Mouse (Mus musculus): ENCODE measurements around the gene Cacna1d.
A peak's percentile ranks its signal among the peaks of the same experiment; 100 is the strongest.

The Cacna1d gene

DNA sequence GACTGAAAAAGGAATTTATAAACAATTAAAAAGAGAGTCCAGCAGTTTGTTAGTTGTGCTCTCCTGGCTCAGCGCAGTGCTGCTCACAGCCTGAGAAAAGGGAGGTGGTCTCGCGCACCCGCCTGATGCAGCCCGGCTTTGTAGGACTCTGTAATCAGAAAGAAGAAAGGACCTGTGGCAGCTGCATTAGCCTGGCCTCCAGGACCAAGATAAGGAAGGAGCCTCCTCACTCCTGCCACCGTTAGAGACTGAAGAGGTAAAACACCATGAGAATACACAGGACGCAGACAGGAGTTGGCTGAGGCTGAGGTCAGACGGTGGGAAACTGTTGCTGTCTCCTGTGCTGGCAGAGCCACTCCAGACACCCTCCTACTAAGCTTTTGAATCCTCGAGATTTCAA, at the start of gene Cacna1d:
Gene Cacna1d, minus strand, starts transcription at position 114 of the 400 bp plus-strand sequence.
- no peak for DNase-seq (ENCODE audit: low spot score in 2 of 2)

DNA sequence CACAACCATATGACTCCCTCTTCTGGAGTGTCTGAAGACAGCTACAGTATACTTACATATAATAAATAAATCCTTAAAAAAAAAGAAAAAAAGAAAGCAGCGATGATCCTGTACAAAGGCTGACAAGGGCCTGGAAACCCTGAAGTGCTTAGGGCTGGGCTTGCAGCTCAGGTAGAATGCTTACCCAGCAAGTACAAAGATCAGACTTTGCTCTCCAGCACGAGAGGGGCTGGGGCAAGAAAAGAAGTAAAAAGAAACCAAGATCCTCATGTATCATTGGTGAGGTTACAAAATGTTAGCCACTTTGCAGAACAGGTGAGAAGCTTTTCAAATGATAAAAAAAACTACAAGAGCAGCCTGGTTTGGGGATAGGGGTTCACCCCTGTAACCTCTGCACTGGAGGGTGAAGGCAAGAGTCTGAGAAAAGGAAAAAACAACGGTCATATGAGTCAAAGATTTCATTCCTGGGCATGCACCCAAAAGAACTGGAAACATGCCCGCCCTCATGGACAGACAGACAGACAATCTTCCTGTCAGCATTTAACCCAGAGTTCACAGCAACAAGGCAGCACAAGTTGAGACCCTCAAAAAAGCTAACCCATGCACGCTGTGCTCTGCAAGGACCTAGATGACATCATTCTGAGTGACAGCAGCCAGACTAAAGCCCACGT, 42.7 kb upstream of the Cacna1d start:
- DNase-seq (ENCODE audit: low spot score in 2 of 2) = no peak

DNA sequence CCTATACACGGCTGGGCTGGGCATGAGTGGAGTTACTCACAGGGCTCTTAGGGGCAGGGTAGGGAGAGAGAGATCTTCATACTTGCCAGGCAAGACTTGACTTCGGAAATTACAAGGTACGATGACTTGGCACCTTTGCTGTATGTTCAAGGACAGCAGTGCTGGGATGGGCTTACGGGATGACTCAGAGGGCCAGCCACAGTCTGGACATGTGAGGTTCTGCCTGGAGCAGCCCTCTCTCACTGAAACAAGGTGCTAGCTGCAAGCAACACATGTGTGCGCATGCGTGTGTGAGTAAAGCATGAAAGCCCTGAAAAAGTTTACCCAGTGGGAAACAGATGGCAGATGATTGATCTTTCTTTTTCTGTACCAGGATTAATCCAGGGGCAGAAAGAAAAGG, 40.6 kb upstream of the Cacna1d start:
- DNase-seq (ENCODE audit: low spot score in 2 of 2) = no peak

DNA sequence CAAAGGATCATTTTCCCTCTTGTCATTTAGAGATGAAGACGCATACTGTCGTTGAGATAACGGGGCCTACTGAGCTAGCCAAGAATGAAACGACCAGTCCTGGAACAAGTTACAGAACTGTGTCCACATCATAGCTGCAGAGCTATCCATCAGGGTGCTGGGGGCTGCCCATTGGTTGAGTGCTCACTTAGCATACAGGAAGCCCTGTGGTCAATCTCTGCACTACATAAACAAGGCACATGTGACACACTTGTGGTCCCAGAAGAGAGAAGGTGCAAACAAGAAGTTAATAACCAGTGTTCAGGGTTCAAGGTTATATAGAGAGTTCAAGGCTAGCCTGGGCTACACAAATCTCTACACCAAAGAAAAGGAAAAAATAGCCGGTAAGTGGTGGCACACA, 40.2 kb upstream of the Cacna1d start:
- DNase-seq (ENCODE audit: low spot score in 2 of 2) = no peak

DNA sequence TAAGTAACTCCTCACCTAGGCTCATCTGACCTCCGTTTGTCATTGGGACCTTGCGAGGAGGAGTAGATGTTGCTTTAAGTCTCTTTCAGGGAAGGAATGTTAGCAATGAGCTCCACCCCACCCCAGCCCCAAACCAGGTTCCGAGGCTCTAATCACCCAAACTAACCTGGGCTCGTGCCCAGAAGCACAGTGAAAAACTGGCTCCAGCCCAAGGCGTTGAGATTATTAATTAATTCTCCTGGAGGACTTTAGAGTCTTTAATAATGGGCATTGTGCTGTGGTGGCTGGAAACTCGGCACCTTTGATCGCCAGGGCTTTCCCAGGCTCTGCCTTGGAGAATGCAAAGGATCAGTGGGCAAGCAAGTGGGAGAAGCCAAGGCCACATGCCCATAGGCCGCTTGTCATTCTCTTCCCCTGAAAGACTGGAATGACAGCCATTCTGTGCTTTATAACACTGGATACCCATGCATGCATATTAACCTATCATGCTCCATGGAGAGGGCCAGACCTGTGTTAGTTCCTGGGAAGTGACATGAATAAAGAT, 39.5 kb upstream of the Cacna1d start:
- DNase-seq (ENCODE audit: low spot score in 2 of 2) = no peak

DNA sequence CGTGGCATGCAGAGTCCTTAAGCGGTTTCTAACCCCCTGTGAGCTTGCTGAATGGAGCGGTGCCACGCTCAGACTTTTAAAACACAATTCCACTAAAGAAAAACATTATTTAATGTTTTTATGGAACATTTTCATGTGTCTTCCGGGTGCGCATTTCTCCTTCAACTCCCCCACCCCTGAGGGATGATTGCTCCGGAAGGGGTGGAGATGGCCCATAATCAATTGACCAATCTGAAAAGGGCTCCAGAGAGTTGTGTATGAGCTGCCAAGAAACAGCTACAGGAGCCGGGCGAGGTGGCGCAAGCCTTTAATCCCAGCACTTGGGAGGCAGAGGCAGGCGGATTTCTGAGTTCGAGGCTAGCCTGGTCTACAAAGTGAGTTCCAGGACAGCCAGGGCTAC, 38.2 kb upstream of the Cacna1d start:
- no peak for DNase-seq (ENCODE audit: low spot score in 2 of 2)

DNA sequence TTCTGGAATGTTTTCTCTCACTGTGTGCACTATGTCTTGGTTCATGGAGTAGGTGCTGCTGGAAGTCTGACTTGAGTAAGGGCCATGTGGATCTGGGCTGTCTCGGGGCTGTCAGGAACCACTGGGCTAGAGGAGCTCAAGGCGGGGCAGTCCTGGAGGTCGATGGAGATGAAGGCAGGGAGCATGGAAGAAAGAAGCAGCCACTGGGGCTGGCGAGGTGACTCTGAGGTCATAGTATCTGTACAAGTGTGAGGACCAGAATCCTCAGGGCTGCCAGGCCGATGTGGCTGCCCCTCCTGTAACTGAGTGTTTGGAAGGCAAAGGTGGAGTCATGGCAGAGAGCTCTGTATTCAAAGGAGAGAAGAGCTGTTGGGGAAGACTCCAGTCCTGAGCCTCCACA, 37.7 kb upstream of the Cacna1d start:
- no peak for DNase-seq (ENCODE audit: low spot score in 2 of 2)

DNA sequence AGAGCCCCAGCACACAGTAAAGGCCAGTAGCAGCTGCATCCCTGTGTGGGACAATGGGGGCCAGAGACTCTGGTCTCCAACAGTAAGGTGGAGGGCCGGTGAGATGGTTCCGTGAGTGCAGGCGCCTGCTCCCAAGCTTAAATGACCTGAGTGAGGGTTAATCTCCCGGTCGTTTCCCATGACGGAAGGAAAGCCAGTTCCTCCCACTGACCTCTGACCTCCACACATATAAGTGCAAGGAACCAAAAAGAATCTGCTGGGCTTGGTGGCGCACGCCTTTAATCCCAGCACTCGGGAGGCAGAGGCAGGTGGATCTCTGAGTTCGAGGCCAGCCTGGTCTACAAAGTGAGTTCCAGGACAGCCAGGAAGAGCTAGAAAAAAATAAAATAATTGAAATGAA, 37.1 kb upstream of the Cacna1d start:
- no peak for DNase-seq (ENCODE audit: low spot score in 2 of 2)

DNA sequence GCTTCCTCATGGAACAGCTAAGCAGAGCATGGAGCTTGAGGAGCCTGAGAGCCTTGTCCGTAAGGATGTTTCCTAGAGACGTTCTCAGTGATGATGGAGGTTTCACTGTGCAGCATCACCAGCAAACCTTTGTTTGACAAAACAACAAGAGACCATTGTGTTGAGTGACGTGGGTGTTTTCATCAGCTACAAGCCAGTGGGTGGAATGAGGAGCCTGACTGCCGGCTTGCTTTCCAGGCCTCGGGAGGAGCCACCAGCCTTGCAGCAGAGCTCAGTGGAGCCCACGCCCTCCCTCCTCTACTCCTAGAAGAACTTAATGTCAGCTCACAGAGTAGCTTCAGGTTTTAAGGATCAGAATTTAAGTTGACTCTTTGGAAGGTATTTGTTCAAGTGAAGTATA, 32.1 kb upstream of the Cacna1d start:
- DNase-seq (ENCODE audit: low spot score in 2 of 2) = no peak

DNA sequence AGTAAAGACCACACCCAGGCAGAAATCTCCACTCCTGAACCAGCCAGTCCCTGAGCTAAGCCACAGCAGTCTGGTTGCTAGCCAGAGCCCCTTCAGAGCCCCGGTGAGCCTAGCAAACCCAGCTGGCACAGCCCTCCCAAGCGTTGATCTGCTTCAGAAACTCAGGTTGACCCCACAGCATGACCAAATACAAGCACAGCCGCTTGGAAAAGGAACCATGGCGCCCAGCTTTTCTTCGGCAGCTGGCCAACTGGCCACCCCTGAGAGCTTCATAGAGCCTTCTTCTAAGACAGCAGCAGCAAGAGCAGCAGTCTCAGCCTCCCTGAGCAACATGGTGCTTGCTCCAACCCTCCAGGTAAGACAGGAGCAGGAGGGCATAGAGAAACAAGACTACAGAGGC, 28.1 kb upstream of the Cacna1d start:
- DNase-seq (ENCODE audit: low spot score in 2 of 2) = no peak

DNA sequence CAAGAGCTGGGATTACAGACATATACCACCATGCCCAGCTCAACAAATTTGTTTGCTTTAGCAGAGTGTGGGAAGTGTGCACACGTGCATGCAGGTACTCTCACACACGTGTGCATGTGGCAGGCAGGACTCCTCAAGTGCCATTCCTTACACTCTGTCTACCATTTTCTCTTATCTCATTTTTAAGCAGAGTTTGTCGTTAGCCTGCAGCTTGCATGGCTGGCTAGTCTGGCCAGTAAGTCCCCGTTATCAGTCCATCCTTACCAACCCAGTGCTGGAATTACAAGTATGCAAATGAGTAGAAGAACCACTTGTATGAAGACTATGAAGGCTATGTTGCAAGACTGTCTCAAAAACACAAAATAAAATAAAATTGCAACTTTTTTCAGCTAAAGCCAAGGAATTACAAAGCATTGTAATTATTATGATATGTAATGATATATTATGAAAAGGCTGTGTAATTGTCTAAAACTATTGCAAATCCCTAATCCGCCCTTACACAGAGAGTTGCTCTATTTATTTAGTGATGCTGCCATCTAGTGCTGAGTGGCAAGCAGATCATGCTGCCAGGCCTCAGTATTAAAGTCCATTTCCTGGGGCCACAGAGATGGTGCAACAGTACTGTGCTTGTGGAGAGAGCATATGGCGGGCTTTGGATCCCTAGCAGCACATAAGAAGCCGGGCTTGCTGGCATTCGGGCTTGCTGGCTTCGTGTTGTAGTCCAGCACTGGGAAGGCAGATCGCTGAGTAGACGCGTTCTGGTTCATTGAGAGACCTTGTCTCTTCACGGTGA, 24.9 kb upstream of the Cacna1d start:
- DNase-seq (ENCODE audit: low spot score in 2 of 2) = no peak

DNA sequence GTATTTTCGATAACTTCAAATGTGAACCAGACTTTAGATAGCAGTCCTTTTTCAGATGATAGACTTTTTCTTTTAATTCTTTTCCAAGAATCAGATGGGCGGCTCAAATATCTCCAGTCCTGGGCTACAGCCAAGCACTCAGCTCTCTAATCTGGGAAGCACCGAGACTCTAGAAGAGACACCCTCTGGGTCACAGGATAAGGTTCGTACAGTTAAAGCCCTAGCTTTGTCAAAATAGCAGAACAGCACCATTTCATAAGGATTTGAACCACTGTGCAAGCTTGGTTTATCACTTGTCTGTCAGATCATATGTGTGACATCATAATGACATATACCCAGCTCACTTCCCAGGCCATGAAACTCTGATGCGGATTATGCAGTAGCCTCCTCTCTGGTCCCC, 21.6 kb upstream of the Cacna1d start:
- no peak for DNase-seq (ENCODE audit: low spot score in 2 of 2)

DNA sequence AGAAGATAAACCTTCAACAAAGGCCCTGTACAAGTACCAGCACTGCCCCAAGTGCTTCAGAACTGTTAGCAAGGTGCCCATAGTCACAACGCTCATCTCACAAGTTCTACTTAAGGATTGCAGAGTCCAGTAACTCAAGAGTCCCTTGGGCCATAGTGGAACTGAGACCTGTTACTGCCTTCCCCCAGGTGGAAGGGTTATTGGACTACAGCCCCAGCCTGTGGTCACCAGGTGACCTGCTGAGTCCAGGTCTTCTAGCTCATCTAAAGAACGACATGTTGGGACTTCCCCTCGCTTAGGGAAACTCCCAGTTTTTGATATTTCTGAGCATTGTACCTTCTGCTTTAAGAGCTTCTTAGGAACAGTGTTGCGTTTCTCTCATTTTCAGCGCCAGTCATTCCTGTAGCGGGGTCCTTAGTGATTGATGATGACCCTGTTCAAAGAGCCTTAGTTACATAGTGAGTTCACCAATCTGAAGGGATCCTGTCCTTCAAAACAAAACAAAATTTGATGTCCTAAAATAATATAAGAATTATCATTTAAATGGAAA, 19.0 kb upstream of the Cacna1d start:
- DNase-seq (ENCODE audit: low spot score in 2 of 2) = no peak

DNA sequence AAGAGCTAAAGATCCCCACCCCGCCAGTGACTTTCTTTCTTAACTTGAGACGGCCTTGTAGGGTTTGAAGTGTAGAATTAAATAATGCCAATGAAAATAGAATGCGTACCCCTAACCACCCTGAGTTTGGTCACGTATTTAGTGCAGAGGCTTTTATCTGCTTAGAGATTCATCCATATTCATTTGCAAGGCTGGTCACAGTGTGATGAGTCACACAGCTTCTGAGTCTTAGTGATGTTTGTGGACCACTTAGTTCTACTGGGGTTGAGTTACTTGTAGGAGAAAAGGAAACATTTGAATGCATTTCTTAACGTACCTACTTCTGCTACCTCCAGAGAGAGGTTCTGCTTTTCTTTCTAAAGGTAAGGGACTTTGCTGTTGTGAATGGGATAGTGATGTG, 13.7 kb upstream of the Cacna1d start:
- no peak for DNase-seq (ENCODE audit: low spot score in 2 of 2)

DNA sequence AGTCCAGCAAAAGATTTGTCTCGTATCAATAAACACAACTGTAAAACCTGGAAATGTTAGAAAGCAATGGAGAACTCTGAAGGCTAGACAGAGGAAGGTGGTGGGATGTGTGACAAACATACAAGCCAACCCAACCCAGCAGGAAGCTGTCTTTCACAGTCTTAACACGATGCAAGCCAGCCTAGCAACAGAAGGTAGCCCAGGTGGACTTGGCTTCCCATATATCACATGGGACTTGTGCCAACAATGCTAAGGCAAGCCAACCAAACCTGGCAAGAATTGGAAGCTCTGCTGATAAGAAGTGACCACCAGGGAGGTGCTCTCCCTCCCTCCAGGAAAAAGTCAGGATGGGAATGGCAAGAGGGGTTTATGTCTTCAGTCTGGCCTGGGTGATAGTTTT, 6.9 kb upstream of the Cacna1d start:
- no peak for DNase-seq (ENCODE audit: low spot score in 2 of 2)

DNA sequence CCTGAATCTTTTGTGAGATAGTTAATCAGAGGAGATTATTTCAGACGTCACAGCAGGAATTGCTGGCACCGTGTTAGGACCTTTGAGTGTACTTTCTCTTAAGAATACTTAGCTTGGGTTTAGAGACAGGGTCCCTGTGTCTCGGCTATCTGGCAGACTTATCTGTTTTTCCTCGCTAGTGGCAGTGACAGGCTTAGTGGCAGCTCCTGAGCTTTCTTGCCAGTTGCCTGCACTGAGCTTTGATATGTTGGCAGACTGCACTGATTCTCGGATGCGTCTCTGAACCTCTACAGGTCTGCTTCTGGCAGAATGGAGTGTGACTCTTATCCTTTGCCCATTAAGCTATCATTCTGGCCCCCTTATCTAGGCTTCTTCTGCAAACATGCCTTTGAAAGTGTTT, 3.7 kb upstream of the Cacna1d start:
- no peak for DNase-seq (ENCODE audit: low spot score in 2 of 2)

DNA sequence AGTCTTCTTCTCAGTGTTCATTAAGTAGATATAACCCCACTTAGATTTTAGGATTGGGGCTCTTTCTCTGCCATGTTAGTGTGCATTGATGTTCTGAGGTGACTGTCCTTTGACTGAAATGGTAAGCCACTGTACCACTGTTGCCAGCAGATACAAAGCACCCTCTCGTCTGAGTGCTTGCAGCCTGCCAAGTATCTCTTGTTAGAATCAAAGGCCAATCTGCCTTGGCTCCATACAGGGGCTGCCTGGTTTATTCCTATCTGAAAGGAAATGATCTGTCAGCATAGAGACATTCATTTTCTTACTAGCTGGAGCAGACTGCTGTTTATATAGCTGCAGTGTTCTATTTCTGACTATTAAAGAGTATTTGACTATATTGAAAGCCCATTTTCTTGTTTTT, 2.0 kb upstream of the Cacna1d start:
- no peak for DNase-seq (ENCODE audit: low spot score in 2 of 2)

DNA sequence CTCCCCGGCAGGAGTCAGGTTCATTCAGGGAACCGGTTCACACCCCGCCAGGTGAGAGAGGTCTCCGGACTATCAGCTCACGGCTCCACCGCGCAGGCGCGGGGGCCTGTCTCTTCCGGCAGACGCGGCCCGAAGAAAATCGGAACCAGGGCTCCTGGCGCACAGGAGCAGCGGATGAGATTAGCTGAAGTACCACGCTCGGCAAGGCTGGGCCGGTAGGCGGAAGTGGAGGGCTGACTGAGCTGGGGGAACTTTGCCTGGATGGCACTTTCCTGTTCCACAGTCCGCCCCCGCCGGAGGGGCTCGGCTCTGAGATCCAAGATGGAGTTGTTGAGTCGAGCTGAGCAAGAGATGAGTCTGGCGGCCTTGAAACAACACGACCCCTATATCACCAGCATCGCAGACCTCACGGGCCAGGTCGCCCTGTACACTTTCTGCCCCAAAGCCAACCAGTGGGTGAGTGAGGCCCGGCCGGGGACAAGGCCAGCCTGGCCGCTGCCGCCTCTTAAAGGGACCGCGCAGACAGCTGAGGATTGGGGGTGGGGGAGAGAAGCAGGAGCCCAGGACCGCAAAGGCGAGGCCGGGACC, 11.8 kb downstream of the Cacna1d start, which contains the start of gene Dcp1a:
Gene Dcp1a, plus strand, starts transcription at position 175 of the 588 bp plus-strand sequence.
- peak; percentile 94 for DNase-seq (ENCODE audit: low spot score in 2 of 2)

DNA sequence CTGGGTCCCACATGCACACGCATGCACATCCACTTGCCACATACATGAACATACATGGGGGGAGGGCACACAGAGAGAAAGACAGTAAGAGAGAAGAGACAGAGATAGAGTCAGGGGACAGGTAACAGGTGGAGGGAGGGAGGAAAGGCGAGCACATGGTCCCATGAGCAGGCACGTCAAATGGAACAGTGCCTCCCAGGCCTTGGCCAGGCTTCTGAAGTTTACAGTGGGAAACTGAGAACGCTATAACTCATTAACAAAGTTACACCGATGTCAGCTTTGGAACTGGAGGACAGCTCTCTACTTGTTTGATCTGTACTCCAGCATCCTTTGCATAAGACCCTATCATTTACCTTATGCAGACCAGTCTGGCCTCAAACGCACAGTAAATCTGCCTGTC, 16.8 kb downstream of the Cacna1d start:
- no peak for DNase-seq (ENCODE audit: low spot score in 2 of 2)

DNA sequence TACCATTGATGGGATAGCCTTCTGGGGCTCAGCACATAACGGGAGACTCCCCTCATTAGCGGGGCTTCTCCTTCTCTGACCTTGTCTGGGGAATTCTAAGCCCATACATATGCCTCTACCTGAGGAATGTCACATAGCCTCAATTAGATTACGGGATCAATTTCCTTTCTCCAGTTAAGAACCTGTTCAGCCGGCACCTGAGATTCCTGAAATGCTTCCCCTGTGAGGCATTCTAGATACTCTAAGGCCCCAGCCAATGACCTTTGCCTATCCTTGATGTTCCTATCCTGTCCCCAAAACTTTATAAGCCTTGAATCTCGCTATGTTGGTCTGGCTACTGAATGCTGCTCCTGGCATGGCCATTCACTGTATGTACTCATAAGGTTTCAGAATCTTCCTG, 17.6 kb downstream of the Cacna1d start:
- DNase-seq (ENCODE audit: low spot score in 2 of 2) = no peak

DNA sequence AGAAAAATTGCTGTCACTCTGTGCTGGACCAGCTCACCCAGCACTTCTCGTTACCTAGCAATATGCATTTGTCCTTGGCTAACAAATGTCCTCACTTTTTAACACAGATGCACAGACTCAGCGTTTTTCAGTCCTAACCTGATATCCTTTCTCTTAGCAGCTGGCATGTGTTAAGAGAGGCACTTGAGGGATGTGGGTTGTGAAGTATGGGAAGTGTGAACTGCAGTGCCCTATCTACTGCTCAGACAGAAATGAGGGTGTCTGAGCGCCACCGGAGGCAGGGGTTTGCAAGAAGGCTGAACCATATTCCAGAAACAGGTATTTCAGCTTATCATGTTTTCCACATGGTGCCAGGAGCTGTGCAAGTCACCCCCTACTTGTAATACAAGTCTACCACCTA, 27.9 kb downstream of the Cacna1d start:
- no peak for DNase-seq (ENCODE audit: low spot score in 2 of 2)

DNA sequence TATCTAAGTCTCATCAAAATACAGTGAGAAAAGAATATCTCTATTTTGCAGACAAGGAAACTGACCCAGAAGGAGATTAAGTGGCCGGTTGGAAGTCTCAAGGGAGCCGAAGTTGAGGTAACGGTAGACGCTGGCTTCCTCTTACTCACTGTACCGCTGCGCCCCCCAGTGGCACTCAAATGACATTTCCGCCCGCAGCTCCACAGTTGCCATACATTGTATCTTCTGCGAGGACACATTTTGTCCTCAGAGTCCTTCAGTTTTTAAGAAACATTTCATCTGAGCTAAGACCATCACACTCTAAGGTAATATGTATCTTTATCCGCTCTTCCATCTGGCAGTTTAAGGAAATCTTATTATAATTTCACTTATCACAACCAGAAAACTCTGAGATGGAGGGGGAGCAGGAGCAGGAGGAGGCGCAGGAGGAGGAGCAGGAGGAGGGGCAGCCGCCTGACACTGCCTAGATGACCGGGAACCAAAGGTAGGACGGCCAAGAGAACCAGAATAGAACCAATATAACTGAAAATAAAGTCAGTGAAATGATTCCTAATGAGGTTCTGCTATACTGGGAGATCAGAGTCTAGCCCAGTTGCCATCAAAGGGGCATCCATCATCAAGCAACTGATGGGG, 31.2 kb downstream of the Cacna1d start:
- DNase-seq (ENCODE audit: low spot score in 2 of 2) = peak; percentile 43 to 76

Data from frontal cortex, postnatal 14 days (tissue).